Mouse (Mus musculus): Measurements from ENCODE around the gene Dnttip1.
"Not testable (repeated sequence)": the region's sequence is repeated elsewhere in the genome, so short reads cannot be mapped to it uniquely, and the experiment has no call there.

Dnttip1 gene

DNA sequence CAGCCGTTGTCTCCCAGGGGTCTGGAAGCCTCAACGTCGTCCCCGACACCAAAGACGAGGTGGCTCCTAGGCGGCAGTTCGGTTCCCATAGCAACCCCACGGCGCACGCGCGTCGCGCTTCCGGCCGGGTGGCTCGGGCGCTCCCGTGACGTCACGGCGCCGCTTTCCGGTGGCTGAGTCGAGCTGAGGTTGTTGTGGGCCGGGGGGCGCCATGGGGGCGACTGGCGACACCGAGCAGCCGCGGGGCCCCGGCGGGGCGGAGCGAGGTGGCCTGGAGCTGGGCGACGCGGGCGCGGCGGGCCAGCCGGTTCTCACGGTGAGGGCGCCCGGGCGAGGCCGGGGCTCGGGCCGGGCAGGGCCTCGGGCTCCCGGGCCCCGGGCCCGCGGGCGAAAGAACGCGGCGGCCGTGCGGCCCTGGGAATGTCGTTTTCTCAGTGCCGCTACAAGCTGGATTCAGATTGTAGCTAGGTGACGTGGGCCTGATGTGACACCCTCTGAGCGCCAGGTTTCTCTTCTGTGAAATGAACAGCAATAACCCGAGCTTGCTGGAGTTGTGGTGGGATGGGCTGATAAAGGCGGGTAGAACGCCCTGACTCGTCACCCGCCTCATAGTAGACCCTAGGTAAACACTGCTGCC is at the start of gene Dnttip1, which contains the start of gene Wfdc3:
Gene Dnttip1, plus strand, starts transcription at position 141 of the 637 bp plus-strand sequence.
Gene Wfdc3, minus strand, starts transcription at position 89 of the 637 bp plus-strand sequence.
- peak; percentile 95 for DNase-seq (ENCODE audit: low read depth, low spot score)

DNA sequence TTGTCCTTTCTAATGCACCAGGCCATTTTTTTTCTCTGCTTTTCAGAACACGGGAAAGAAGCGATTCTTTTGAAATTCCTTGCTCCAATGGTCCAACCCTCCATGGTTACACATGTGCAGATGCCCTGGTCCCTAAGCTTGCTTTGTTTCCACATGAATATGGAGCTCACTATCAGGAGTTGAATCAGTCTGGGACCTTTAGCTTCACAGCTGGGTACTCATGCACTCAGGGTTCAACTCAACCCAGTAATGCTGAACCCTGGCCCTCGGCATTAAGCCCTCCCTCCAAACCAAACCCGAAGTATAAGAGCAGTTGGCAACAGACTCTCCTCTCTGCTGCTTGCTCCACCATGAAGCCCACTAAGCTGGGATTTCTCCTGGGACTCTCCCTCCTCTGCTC is 47.6 kb upstream of the Dnttip1 start, which contains the start of gene Spint4:
Gene Spint4, plus strand, starts transcription at position 301 of the 400 bp plus-strand sequence.
- no peak for DNase-seq (ENCODE audit: low read depth, low spot score)

DNA sequence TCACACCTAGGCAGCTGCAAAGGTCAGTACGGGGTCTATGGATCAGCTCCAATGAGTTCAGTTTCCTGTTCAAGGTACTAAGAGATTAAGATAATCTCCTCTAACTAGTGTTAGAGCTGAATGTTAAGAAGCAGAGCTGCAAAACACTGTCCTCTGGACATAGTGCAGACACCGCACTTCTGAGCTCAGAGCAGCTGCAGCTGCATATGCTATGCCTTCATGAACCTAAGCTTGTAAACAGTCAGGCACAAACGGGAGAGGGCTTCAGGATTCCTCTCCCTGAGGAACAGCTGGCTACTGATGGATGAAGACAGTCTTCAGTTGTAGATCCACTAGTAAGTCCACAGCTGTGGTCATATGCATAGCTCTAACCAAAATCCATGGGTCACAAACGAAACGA is 44.8 kb upstream of the Dnttip1 start:
- DNase-seq (ENCODE audit: low read depth, low spot score) = no peak

DNA sequence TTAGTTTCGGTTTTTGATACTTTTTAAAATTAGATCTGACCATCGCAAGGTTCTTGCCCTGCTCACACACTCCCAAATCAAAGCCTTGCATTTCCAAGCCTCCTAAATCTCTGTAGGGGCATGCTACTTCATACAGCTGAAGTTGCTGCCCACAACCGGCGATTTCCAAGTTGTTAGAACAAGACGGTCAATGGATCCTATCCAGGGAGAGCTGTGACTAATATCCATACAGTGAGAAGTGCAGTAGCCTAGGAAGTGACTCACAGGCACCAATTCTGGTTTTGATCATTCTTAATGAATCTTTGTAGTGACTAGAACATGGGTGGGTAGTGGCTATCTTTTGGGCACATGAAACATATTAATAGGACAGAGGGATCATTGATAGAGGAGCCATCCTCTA is 44.0 kb upstream of the Dnttip1 start:
- DNase-seq (ENCODE audit: low read depth, low spot score) = peak; percentile 29

DNA sequence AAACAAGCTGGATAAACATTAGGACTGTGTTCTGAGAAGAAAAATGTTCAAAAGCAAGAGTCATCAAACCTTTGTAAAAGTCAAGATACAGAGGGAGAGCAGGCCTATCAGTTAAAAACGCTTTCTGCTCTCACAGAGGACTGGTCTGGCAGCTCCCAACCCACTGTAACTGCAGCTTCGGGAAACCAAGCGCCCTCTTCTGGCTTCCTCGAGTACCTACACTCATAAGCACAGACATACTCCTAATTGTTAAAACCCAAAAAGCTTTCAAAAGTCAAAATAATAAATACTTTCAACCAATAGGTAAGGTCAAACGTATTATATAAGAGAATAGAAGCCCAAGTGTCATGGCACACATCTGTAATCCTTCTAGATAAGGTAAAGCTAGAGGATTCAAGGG is 41.5 kb upstream of the Dnttip1 start:
- DNase-seq (ENCODE audit: low read depth, low spot score) = no peak

DNA sequence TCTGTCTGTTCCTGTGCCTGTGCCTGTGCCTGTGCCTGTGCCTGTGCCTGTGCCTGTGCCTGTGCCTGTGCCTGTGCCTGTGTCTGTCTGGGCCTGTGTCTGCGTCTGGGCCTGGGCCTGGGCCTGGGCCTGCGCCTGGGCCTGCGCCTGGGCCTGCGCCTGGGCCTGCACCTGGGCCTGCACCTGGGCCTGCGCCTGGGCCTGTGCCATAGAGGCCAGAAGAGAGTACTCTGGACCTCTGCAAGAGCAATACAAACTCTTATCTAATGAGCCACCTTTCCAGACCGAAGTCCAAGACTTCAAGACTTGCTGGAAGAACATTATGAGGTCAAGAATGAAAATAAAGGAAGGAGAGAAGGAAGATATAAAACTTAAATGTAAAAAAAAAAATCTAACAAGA is 40.5 kb upstream of the Dnttip1 start:
- no peak for DNase-seq (ENCODE audit: low read depth, low spot score)

DNA sequence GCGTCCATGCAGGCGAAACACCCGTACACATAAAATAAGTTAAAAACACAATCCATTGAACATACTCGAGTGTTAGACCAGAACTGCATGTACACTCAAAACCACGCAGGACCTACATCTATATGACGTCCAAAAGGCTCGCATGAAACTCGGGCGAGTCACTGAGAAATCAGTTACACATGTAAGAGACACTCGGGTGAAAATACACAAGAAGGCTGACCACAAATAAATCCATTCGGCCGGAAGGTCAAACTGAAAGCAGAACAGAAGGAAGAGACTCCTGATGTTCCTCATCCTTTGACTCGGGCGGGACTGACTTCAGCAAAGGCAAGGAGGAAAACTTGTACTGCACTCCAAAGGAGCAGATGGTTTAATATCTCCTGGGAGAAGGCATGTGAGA is 39.8 kb upstream of the Dnttip1 start:
- no peak for DNase-seq (ENCODE audit: low read depth, low spot score)

DNA sequence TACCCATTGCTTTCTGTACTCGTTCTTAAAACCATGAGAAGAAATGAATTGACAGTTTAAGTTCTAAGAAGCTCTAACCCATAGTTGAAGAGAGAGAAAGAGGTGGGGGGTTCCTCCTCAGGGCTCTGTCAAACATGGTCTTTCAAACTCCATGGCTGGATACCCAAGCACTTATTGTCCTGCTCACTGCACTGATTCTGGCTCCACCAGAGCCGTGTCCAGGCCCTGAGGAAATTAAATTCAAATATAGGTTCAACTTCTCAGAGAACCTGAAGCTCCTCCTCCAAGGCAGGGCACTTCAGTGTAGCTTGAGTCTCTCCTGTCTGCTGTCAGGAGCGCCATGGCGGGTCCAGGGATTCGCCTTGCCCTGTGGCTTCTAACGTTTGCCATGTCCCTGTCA is 30.8 kb upstream of the Dnttip1 start, which contains the start of gene Spint5:
Gene Spint5, plus strand, starts transcription at position 301 of the 400 bp plus-strand sequence.
- DNase-seq (ENCODE audit: low read depth, low spot score) = no peak

DNA sequence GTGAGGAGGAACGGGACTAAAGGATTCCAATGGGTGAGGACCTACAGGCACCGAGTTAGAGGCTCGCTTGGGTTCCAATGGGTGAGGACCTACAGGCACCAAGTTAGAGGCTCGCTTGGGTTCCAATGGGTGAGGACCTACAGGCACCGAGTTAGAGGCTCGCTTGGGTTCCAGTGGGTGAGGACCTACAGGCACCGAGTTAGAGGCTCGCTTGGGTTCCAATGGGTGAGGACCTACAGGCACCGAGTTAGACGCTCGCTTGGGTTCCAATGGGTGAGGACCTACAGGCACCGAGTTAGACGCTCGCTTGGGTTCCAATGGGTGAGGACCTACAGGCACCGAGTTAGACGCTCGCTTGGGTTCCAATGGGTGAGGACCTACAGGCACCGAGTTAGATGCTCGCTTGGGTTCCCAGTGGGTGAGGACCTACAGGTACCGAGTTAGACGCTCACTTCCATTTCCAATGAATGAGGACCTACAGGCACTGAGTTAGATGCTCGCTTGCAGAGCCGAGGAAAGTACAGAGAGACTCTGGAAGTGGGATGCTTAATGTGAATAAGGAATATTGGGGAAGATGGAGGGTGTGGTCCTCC is 29.5 kb upstream of the Dnttip1 start:
- not testable (repeated sequence) for DNase-seq (ENCODE audit: low read depth, low spot score)

DNA sequence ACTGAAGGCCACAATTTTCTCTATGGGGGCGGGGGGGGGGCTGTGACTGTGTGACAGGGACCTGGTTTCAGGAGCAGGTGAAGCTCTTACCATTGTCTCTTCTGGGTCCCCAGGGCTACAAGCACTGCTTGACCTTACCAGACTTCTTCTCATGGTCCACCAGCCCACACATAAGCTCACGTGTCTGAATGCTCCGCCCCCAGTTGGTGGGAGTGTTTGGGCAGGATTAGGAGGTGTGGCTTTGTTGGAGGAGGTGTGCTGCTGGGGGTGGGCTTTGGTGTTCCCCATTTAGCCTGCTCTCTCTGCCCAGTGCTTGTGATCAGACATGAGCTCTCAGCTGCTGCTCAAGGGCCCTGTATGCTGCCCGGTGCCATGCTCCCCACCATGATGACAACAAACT is 22.5 kb upstream of the Dnttip1 start:
- DNase-seq (ENCODE audit: low read depth, low spot score) = no peak

DNA sequence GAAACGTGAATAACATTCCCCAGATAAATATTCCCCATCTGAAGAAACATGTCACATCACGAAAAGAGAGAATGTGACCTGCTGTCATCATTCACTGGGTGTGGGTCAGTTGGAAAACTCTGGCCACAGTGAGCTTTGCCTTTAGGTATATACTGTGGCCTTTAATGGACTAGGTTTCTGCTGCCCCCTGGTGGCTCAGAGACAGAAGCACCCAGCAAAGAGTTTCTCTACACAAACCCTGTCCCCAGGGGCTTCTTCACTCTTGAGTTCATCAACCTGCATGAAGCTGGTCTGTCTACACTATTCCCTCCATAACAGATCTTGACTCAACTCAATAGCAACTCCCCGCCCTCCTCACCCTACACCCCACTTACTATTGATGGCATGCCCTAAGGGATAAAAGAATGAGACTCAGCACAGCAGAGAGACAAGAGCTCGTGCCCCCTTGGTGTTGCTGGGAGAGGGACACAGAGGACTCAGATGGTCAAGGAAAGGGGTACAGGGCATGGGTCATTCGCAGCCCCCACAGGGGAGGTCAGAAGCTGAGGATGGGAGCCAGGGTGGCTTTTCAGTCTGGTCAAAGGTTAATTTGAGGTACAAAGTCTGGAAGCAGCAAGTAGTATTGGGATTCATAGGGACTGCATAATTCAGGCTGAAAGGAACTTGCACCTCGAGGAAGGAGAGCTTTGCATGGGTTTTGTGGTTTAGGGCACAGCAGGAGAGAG is 19.7 kb upstream of the Dnttip1 start:
- DNase-seq (ENCODE audit: low read depth, low spot score) = peak; percentile 67

DNA sequence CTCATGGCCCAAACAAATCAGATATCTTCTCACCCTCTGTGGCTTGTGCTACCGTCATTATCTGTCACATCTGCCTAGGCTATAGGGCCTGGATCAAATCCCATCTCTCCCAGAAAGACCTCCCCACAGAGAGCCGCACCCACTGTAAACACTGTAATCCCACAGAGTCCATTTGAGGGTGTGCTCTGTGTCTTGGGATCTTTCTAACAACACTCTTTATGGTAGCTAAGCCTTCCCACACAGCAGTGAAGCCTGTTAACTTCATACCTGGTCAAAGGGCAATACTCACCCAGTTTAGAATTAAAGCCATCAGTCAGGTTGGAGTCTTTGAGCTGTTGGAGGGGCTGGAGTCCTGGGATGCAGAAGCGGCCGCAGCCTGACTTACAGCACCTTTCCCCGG is 14.1 kb upstream of the Dnttip1 start:
- DNase-seq (ENCODE audit: low read depth, low spot score) = no peak

DNA sequence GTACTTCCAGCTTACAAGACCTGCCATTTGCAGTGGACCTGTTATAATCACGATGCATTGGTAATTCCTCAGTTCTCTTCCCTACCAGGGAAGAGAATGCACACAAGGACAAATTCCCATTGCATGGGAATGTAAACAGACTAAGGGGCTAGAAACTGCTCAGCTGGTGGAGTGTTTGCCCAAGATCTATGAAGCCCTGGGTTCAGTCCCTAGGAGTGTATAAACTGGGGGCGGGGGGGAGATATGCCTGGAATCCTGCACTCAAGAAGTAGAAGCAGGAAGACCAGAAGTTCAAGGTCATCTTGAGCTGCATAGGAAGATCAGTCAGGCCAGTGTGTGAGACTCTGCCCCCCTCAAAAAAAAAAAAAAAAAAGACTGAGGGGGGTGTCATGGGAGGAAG is 12.5 kb upstream of the Dnttip1 start:
- DNase-seq (ENCODE audit: low read depth, low spot score) = no peak

DNA sequence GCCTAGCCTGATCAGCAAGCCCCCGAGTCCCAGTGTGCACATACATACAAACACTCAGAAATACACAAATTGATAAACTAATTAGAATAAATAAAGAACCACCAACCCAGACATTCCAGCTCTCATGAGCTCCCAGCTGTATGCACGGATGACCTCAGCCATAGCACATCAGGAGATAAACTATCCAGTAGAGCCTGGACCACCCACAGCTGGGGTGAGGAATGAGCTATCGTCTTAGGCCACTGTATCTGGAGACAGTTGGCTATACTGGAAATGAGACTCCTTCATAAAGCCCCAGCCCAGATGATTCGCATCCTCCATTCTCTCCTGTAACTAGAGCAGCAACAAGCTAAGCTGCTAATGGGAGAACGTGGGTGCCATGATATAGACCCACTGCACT is 10.9 kb upstream of the Dnttip1 start:
- DNase-seq (ENCODE audit: low read depth, low spot score) = no peak

DNA sequence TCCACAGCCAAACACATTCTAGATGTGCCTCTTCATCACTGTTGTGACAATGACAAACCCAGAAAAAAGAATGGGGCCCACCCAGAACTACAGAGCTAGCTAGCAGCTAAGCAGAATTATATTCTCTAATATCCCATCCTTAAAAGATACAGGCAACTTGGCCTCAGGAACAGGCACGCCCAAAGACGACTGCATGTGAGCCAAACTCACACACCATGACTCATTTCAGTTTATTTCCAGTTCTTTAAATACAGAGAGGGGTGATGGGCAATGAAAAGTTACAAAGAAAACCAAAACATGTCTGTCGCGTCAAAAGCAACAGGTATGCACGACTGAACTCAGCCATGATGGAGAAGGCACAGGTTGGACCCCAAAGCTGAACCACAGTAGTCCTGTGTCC is 10.3 kb upstream of the Dnttip1 start:
- peak; percentile 26 for DNase-seq (ENCODE audit: low read depth, low spot score)

DNA sequence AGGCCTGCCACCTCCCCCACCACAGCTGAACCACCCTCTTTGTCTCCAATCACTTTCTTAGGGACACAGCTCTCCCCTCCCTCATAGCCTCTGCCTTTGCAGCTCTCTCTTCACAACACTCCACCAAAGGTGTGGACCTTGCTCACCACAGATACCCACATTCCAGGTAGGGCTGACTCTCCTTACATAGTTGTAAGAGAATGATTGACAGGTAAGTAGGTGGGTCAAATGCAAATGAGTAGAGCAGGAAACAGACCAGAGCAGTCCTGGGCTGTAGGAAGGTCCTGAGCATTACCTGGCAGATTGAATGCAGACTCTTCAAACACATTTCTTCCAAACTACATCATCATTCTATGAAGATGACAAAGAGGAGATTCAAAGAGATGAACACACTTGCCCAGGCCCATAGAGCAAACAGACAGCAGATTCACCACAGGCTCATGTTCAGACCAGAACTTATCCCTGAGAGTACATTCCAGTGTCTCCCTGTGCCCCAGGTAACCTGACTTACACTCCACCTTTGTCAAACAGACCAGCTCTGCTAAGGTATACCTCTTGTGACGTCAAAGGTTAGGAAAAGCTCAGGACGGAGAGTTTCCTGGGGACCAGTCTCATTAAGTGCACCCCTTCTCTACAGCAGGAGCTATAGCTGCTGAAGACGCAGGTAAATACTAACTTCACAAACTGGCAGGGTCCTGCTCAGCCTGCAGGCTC is 8.2 kb upstream of the Dnttip1 start:
- DNase-seq (ENCODE audit: low read depth, low spot score) = no peak

DNA sequence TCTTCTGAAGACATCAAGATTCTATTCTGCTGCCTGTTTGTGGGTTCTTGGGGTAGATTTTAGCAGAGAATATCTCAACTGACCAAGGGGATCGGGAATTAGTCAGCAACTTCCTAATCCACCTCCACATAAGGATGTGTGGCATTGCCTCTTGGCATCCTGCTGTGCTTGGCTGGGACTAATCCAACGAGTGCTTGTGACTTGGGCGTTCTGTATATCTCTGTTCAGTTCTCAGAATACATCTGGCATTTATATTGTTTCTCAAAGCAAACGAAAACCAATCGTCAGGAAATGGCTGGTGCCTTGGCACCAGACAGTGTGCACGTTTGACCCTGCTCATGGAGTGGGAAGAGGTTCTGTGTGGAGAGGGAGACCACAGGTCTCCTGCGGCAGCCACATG is 5.9 kb upstream of the Dnttip1 start:
- DNase-seq (ENCODE audit: low read depth, low spot score) = peak; percentile 36

DNA sequence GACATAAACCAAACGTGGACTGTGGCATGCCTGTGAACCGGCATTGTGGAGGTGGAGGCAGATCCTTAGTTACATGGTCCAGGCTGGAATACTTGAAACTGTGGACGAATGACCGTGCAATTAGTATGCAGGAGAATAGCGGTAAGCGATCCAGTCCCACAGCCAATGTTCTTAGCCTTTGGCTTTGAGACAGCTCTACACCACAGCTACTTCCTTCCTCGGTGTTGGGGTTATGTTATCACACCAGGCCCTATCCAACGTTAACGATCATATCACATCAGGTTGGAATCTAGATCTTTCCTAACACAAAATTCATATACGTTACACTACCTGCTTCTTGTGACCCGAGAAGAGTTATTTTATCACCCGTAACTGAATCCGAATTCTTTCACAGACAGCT is 796 bp upstream of the Dnttip1 start:
- no peak for DNase-seq (ENCODE audit: low read depth, low spot score)

DNA sequence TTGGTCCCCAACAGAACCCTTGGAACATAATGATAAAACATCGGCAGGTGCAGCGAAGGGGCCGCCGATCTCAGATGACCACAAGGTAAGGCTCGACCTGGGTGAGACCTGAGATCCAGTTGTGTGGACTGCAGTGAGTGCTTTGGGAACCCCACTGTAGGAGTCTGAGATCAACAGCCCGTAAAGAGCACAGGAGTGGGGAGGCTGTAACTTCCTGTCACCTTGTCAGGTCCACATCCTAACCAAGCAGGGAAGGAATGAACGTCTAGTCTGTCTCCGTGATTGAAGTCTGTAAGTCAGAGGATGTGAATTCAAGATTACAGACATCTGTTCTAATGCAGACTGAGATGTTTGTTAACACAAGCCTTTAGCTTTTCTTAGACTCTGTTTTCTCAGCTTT is 910 bp downstream of the Dnttip1 start:
- DNase-seq (ENCODE audit: low read depth, low spot score) = no peak

DNA sequence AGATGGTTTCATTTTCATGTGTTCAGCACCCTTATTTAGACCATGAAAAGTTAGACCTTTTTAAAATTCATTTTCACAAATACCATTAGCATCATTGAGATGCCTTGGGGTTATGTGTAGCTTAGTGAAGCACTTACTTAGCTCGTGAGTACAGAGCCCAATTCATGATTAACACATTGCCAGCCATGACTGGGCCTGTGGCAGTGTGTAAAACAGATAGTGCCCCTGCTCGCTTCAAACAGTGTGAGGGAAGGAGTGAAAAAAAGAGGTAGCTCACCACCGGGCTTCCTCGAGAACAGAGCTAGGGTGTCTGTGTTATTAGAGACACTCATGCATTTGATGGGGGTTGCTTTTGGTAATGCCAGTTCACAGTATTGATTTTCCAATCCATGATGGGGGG is 2.4 kb downstream of the Dnttip1 start:
- DNase-seq (ENCODE audit: low read depth, low spot score) = no peak

DNA sequence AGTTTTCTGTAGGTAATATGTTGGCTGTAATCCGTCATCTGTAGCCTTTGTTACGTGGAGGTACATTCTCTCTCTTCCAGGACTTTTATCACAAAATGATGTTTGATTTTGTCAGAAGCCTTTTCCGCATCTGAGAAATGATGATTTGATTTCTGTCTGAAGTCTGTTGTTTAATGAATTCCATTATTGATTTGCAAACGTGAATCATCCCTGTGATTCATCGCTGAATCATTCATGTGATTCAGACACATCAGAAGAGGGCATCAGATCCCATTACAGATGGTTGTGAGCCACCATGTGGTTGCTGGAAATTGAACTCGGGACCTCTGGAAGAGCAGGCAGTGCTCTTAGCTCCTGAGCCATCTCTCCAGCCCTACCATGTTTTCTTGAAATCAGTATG is 3.2 kb downstream of the Dnttip1 start:
- DNase-seq (ENCODE audit: low read depth, low spot score) = peak; percentile 48

DNA sequence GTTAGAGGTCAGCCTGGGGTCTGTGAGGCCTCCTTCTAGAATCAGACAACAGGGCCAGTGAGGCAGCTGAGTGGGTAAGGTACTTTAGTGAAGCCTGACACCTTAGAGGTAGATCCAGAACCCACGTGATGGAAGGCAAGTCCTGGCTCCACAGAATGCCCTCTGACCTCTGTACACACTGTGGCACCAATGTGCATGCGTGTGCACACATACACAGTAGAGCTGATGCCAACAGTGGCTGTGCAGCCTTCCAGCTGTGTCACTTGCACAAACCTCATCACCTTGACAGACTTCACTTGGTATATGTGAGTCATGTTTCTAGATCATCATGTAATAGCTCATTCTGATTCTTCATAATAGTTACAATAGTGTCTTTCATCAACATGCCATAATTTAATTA is 6.7 kb downstream of the Dnttip1 start:
- no peak for DNase-seq (ENCODE audit: low read depth, low spot score)
